Mouse (Mus musculus) cerebellum, adult 2 months (tissue): Measurements from ENCODE around the gene Slc7a5.

Experiments
- CTCF ChIP-seq: fragments of 200-500 bp; IDR thresholded peaks from 2 replicates; pipeline ENCODE4 v1.5.1; 2011; ENCODE audit warnings: low read depth, mild to moderate bottlenecking, control low read depth, low read length, moderate library complexity, borderline replicate concordance; ENCODE audit not compliant: insufficient read depth
- POLR2A ChIP-seq: fragments of 200-500 bp; IDR thresholded peaks from 2 replicates; pipeline ENCODE4 v1.6.1; 2011; ENCODE audit warnings: low read length, control low read depth, borderline replicate concordance; ENCODE audit not compliant: insufficient read depth

- TF ChIP-seq POLR2A (no peak), CTCF (no peak)
These were observed 51.3 kb downstream of the Slc7a5 start for GRCm38 (mm10) chr8:121856071-121856746.
